Mouse (Mus musculus) kidney, adult 8-10 months (tissue): ENCODE results near the gene Tmem88.

ENCODE experiments used
- DNase-seq, 2 experiments: peaks; one replicate each; pipeline ENCODE4 v3.0.0; 2022

Tmem88 gene

GRCm38 (mm10) chr11:69398059-69398458, at the start of gene Tmem88:
Gene Tmem88 (minus strand): TSS chr11:69398234.
- DNase-seq: peak in 1 of 2 experiments; percentile 48

DNA sequence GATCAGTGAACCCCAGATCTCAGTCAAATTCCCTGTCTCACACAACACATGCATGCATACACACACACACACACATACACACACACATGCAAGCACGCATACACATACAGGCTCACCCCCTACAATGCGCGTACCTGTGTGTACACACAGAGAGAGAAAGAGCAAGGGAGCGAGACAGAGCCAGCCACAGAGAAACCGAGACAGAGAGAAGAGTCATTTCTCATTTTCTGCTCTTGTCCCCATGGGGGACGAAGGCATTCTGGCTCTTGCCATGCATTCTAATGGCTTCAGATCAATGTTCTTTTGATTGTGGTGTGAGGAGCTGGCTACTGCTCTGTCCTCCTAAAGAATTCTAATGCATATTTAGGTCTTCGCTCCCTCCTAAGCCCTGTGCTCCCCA, 49.3 kb upstream of the Tmem88 start:
- DNase-seq: no peak

DNA sequence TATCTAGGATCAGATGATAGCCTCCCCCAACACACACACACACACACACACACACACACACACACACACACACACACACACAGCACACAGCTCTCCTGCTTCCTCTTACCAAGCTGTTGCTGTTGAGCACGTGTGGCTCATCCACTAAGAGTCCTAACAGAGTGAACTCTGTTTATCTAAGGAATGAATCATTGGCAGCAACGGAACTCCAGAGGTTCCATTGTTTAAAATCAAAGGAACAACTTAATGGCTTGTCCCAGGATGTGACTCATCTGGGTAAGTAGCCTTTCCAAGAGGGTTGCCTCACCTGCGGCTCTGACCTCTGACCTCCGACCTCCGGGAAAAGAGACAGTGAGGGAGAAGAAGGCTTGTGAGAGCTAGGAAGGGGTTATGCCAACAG, 45.3 kb upstream of the Tmem88 start:
- DNase-seq: no peak

GRCm38 (mm10) chr11:69437291-69437690, 39.3 kb upstream of the Tmem88 start:
- no peak for DNase-seq

DNA sequence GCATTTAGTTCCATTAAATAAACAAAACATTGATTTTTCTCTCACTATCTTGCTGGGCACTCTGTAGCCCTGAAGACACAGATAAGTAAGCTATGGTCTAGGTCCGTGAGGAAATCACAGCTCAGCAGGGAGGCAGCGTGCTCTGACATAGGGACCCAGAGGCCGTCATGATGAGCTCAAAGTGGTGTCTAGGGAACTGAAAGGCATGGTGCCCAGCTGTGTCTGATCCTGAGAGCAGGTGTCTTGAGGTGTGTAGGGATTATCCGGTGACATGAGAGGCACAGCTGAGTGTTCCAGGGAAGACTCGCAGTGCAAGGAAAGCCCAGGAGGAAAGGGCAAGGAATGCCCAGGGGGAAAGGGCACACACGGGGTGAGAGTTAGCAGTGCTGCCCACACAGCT, 35.2 kb upstream of the Tmem88 start:
- no peak for DNase-seq

DNA sequence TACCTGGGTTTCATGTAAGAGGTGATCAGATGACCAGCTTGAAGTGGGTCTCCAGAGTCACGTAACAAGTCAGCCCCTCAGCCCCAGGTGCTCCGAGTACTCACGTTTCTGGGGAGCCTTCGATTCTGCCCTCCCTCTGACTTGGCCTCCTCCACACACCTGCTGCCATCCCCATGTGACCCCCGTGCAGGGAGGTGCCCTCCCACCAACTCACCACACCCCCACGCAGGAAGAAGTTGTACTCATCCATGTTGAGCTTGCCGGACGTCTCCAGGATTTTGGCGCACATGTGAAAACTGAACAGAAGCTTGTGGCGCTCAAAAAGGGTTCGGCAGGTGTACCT, 34.6 kb upstream of the Tmem88 start:
- DNase-seq: no peak

- DNase-seq: peak; percentile 80 to 83
Measured at GRCm38 (mm10) chr11:69431829-69432639, 34.0 kb upstream of the Tmem88 start.

DNA sequence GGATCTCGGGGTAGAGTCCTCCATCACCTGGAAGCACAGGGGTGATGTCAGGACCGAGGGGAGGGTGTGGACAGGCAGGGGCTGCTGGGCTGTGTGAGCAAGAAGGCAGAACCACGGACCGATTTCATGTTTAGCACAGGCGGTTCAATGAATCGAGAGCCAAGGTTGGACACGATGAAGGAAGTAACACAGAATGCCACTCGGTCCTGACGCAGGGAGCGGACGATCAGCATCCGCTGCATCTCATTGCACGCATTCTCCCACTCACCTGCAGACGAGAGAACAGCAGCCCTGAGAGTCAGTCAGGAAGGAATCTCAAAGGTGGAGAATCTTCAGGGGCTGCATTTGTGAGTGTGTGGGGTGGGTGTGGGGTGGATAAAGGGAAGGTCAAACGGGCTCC, 32.6 kb upstream of the Tmem88 start:
- no peak for DNase-seq

DNA sequence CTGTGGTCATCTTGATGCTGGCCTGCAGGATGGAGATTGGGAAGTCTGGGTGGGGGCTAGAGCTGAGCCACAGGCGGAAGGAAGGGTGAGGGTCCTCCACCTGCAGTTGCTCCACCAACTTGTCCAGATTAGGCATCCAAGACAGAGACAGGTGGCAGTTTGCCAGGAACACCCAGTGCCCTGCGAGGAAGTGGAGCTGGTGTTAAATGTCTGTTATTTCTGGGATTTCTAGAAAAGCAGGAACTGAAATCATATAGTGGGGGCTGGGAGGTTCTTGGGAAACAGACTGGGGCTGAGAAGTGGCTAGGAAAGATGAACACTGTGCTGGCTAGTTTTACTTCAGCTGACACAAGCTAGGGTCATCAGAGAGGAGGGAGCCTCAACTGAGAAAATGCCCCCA, 31.3 kb upstream of the Tmem88 start:
- DNase-seq: no peak

DNA sequence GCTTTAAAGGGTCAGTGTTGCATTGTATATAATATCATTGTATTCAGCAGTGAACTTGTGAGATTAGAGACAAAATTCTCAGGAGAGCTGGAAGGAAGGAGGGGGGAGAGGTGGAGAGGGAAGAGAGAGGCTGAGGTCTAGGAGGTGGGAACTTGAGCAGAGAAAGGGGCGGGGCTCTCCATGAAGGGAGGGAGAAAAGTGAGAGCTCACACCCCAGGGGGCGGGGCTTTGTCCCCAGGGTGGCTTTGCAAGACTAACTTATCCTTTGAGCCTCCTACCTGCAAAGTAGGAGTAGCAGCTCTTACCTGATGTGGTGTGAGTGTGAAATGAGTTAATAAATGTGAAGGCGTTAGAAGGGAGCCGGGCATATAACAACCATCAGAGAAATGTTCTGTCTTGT, 30.7 kb upstream of the Tmem88 start:
- peak; percentile 79 to 85 for DNase-seq

DNA sequence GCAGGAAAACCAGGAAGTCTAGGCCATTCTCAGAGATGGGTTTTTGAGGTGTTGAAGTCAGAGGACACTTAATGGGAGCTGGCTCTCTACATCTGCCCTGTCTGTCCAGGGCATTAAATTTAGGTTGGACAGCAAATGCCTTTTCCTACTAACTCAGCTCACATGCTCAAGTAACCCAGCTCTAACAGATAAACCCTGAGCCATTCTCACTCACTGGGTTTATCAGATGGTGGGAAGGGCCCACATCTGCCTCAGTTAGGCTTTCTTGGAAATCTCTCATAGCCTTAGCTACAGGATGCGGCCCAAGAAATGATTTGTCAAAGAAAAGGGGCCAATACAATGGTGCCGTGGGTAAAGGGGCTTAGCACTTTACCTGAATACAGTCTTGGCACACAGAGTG, 28.2 kb upstream of the Tmem88 start:
- no peak for DNase-seq

- no peak for DNase-seq
Measured at GRCm38 (mm10) chr11:69423885-69424284, 25.9 kb upstream of the Tmem88 start.

DNA sequence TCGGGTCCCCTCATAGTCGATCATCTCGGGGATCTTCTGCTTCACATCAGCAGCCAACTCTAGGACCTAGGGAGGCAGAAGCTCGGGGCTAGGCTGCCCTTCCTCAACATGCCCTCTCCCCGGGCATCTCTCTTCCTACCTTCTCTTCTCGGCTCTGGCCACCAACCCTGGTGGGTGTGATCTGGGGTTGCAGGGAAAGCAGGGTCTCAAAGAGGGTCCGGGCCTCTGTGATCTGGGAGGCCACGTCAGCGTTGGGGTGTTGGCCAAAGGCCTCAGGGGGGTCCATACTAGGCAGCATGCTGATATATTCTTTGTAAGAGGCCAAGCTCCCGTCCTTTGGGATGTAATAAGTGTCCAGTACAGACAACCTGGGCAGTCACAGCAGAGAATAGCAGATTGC, 24.8 kb upstream of the Tmem88 start:
- no peak for DNase-seq

- no peak for DNase-seq
Measured at GRCm38 (mm10) chr11:69421131-69421977, 23.3 kb upstream of the Tmem88 start.

GRCm38 (mm10) chr11:69420554-69421000, 22.5 kb upstream of the Tmem88 start:
- DNase-seq: peak; percentile 57 to 61

GRCm38 (mm10) chr11:69419813-69420553, 21.9 kb upstream of the Tmem88 start:
- DNase-seq: peak in 1 of 2 experiments; percentile 61

DNA sequence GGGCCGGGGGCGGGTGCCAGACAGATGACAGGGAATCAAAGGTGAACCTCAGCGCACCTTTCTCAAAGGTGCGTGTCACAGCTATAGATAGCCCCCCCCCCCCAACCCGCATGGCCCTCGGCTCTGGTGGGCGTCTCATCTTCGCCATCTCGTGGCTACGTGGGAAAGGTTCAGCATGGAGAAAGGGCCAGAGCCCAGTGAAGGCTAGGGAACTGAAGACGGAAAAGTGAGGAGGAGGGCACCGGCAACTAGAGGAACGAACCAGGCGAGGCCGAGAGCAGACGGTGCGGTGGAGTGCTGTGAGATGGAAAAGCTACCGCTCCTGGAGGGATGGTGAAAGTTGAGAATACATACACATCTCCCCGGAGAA, 21.4 kb upstream of the Tmem88 start:
- DNase-seq: peak in 1 of 2 experiments; percentile 36

DNA sequence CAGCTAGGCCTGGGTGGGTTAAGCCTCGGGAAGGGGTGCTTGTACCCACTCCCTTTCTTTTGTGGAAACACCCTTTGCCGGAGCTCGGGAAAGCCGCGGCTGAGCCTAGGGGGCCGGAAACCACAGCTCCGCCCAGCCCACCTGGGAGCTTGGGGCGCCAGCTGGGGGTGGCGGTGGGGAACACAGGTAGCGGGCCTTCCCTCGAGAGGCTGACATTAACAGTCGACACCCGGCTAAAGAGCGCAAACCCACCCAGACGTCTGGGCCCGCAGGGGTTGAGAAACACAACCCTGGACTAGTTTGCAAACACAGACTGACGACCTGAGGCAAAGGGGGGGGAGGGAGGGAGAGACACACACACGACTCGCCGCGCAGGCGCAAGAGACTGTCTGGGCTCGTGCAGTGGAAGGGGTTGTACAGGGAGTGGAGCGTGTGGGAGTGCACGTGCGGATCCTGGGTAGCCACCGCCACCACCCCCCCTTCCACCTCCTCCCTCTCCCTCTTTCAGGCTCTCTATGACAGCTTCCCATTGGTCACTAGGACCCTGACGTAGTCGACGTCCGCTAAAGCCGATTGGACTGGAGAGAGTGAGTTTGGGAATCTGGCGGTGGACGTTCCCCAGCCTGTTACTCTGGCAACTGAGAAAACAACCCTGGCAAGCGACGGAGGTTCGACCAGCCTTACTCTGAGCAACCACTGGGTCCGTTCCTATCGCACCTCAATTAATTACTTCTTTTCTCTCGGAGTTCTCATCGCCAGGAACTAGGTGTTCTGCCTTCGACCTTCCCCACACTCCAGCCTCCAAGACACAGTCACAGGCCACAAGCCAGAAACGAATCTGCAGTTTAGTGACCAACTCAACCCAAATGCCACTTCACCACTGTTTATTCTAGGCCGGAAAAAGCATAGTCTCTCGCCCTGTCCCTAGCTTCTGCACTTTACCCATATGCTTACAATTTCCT, 20.7 kb upstream of the Tmem88 start:
- DNase-seq: peak; percentile 95 to 97

GRCm38 (mm10) chr11:69417449-69418384, 19.7 kb upstream of the Tmem88 start:
- DNase-seq: peak; percentile 98 to 99

DNA sequence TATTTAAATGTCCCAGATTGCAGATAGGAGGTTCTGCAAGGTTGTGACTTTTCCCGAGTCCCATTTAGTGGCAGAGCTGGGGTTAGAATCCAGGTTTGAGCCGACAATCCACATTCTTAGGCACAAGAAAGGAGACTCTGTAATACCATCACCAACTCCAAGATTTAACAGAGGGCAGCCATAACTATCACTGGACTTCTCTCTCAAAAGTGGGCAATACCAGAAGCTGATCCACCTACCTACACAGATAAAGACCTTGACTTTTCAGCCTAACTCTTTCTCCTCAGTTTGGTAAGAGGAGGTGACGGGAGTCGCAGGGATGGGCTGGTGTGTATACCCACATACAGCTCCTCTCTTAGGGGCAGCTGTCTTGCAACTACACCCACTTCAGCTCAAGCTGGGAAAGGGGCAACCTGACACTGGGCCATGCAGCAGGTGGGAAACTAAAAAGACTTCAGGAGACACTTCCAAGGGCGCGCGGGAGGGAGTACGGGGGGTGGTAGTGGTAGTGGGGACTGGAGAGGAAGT, 19.0 kb upstream of the Tmem88 start:
- DNase-seq: no peak

DNA sequence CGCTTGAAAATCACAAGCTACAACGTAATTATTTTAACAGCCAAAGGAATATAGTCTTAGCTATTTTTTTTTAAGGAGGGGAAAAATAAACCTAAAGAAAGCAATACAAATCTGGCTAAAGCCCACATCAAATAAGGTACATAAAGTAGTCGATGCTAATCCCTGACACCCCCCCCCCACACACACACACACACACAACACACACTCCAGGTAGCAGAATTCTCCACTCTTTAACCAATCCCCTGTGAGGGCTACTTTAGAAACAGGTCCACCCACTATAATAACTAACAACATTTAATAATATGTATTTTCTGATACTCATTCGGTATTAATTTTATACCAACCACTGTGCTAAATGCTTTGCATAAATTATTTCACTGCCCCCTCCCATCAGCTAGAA, 18.5 kb upstream of the Tmem88 start:
- no peak for DNase-seq
